Mouse (Mus musculus) left cerebral cortex, postnatal 4 days (tissue): Measurements from ENCODE around the gene Nck1. TPM values are rescaled to one million over a fixed set of nuclear protein-coding genes. Genes with fewer than 3 reads are reported as not detected.

Source experiments
- total RNA-seq, 2 experiments: library from RNA; stranded (reverse); gene quantifications; 2 replicates each; pipeline ENCODE4 v1.2.3; 2021

The Nck1 gene
- total RNA-seq, 2 experiments from 2014 or later: 20.5 to 25.8 TPM

Other genes starting within 250 kb of the Nck1 start
- 1 to 10 TPM; 1.0 to 1.3 TPM for gene Il20rb, start 59.3 kb downstream of the Nck1 start, total RNA-seq
- gene Slc35g2, start 25.0 kb upstream of the Nck1 start, total RNA-seq: 1 to 10 TPM; 4.3 to 6.2 TPM
- 10 to 100 TPM; 45.8 to 55.4 TPM for gene Stag1, start 51.7 kb upstream of the Nck1 start, total RNA-seq